Mouse (Mus musculus) cerebellum, postnatal 25 days (tissue): ENCODE results near the gene Kank4.
A peak's percentile ranks its signal among the peaks of the same experiment; 100 is the strongest.
"Not testable (repeated sequence)": the region's sequence is repeated elsewhere in the genome, so short reads cannot be mapped to it uniquely, and the experiment has no call there.

Experiments
- DNase-seq, 2 experiments: peaks; one replicate each; pipeline ENCODE4 v3.0.0; 2021; ENCODE audit warnings: mixed read lengths in 2 of 2

Gene Kank4

DNA sequence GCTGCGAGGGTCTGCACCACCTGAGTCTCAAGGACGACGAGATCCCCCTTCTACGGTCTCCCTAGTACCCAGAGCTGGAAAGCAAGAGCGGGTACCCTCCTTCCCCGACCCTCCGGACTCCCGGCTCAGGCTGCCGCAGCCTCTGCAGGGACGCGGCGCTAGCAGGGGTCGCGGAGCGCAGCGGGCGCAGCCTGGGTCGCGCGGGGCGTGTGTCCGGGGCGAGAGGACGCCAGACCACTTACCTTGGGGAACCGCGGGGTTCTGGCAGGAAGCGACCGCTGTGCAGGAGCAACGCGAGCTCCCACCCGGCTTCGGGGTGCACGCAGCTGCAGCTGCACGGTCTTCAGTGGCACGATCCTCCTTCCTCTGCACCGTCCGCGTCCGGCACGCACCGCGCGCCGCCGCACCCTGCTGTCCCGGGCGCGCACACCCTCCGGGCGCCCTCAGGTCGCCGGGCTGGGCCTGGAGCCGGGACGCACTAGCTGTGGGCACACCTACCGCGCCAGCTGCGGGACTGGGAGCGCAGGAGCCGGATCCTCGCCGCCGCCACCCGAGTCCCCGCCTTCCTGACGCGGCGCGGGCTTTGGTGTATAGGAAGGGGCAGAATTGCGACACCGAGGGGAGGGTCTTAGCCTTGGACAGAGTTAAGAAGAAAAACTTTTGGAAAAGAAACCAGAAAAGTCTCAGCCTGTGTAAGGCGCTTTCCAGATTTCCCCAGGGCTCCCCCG, at the start of gene Kank4:
Gene Kank4, minus strand, starts transcription at position 354 of the 728 bp plus-strand sequence.
- peak; percentile 16 to 22 for DNase-seq

DNA sequence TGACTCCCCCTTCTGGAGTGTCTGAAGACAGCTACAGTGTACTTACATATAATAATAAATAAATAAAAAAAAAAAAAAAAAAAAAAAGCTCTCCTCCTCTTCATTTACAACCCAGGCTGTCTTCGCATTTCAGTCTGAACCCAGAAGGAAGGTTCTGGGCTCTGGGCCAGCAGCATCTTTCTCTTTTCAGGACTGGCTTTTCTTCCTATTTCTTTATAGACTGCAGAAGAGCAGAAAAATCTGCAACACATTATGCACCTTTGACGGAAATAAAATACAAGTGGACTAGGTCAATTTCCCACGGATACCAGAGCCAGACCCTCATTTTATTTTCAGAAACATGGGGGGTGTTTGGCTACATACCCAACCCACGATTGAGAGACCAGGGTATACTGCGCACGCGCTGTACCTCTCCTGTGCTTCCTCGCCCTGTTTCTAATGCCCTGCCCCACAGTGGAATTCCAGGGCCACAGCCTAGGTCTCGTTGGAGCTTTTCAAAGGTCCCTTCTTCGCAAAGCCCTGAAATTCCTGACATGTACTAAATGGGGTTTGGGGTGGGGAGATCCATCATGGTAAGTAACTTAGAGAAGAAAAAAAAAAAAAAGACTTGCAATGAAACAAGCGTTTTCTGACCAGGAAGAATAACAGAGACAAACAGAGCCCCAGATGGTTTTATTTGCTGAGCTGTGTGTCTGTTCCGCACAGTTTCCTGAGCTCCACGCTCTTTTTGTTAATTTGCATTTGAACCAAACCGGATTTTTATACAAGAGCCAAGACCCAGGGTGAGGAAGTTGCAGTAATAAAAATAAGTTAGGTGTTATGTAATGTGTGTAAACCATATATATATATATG, 48.3 kb upstream of the Kank4 start:
- peak in 1 of 2 experiments; percentile 35 for DNase-seq

DNA sequence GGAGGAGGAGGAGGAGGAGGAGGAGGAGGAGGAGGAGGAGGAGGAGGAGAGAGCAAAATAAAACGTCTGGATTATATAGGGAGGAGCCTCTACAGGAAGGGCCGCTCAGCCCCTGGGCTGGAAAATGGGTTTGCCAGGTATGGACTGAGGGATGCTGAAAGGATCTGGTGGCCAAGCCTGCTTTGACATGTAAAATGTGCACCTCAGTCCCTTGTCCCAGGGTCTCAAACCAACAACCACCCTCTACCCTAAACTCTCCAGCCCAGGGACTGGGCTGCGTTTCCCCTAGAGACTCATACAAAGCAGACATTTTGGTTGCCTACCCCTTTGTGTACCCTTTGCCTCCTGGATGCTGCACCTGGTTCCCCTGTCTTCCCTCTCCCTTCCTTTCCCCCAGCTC, 47.2 kb upstream of the Kank4 start:
- DNase-seq, result no peak

DNA sequence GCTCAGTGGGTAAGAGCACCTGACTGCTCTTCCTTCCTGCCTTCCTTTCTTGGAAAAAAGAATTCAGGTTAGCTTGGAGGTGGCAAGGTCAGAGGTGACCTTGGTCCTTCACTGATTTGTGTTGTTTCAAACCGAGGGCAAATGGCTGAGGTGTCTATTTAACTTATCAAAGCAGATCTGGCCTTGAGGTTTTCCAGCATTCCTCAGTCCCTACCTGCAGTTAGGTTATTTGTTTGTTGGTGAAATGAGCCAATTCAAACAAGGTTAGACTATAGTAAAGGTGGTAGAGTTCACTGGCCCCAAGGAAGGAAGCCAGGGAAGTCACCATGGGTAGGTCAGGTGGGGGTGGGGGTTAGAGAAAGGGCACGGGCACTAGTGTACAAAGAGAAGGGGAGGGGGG, 46.8 kb upstream of the Kank4 start:
- DNase-seq, result no peak

DNA sequence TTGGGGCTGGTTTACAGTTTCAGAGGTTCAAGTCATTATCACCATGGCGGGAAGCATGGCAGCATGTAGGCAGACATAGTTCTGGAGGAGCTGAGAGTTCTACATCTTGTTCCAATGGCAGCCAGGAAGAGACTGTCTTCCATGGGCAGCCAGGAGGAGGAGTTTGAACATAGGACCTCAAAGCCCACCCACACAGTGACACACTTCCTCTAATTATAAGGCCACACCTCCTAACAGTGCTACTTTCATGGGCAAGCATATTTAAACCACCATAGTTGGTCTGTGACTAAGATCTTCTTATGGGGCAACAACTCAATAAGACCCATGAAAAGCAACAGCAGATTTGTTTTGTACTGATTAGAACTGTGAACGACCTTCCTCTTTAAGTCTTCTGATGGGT, 46.1 kb upstream of the Kank4 start:
- no peak for DNase-seq

DNA sequence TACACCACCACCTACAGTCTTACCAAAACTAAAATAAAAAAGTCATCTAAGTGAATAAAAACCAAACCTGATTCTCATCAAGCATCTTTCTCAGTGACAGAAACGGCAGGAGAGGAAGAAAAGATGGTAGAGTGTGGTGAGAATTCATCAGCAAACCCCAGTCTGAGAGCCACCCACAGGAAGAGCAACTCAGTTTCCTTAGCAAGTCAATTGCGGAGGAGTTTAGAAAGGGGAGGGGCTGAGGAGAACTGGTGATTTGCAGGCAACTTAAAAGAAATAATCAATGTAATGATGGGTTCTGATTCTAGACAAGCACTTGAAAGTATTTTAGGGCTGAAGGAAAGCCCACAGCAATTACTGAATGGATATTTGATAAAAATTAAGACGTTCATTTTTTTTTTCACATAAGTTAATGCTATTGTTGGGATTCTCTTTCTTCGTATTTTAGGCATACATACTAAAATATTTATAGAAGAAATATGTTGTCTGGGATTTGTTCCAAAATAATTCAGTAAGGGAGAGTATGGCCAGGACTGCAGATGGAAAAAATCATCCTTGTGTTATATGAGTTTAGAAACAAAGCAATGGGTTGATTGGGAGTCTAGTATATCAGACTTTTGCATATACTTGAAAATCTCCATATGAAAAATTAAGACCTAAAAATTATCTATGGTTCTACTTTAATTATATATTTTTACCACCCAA, 41.0 kb upstream of the Kank4 start:
- no peak for DNase-seq

DNA sequence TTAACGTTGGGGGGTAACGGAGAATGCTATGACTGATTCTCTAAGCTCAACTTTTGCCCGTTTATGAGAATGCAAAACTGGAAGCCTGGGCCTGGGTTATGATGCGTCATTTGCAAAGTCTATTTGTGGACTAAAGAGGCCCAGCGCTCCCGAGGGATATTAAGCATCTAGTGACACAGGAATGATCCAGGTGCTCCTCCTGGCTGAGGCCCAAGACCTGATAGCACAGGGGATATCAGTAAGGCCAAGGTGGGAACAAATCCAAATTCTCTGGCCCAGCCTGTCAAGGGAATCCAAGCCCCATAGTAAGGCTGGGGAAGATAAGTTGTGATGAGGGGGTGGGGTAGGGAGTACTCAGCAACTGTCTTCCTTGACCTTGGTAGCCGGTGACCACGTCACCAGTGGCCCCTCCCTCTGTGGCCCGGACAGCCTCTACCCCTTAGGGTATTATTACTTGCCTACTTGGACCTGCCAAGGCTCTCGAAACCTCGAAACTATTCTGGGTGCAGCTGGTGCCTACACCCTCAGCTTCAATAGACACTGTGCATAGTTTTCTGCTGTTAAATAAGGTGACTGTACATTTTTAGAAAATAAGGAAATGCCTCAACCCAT, 39.8 kb upstream of the Kank4 start:
- DNase-seq, result peak in 1 of 2 experiments; percentile 17

DNA sequence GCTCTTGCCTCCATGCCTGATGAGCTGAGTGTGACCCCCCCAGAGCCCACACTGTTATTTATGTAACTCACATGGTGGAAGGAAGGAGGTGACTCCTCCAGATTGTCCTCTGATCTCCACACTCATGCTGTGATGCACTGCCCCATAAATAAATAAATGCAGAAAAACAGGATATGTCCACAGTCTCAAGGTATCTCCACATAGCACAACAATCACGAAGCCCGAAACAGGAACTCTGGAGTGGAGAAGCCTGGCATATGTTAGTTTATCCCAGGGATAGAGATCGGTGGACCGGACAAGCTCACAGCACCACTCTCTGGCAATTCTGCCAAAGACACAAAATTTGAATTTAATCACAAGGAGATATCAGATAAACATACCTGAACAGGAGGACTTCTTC, 36.6 kb upstream of the Kank4 start:
- DNase-seq, result no peak

DNA sequence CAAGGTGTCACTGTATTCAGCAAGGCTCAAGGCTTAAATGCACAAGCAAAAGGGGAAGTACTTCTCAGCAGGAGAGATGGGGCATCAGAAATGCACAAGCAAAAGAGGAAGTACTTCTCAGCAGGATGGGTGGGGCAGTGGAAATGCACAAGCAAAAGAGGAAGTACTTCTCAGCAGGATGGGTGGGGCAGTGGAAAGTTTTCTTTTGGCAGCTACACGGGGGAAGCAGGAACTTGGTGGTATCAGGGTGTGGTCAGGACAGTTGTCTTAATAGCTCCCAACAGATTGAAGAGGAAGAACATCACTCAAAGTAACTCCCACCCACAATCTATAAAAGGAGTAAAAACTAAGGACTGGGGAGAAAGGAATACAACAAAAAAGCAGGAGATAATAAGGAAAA, 33.1 kb upstream of the Kank4 start:
- DNase-seq, result not testable (repeated sequence)

DNA sequence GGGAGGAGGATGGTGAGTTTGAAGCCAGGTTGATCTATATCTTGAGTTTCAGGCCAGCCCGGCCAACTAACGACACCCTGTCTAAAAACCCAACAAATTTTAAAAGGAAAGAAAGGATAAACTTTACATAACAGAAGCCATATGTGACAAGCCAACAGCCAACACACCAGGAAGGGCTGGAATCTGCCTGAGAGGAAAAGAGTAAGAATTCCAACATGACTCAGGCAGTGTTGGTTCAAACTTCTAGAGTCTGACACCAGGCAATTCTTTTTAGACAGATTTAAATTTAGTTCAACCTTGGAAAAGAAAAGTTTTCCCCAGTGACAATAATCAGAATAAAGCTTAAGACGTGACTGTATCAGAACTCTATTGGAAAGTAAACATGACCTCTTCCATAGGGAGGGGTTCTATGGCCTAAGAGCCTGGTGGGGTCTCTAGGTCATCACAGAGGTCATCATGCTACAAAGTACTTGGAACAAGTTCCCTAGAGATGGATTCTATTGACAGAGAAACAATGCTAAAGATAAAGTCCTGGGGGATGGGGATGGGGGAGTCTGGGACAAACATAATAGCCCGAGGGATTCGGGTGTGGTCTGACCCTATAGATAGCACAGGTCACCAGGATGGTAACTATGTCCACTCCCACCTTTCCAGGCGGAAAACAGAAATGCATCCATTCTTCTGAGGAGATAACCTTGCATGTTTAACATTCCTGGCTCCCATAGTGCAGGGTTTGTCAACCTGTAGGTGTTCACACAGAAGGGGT, 30.0 kb upstream of the Kank4 start:
- DNase-seq, result no peak

DNA sequence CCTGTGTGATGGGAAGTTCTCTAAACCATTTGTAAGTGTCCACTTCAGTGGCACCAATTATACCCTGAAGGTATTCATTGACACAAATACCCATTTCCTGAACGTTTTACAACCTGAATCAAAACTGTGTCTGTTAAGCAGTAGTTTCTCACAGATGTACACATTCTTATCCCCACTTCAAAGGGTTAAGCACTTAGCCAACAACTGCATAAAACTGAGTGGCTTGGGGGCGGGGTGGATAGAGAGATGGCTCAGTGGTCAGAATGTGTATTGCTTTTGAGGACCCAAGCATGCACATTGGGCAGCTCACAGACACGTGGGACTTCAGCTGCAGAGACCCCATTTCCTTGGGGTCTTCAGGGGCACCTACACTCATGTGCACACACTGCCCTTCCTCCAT, 29.1 kb upstream of the Kank4 start:
- no peak for DNase-seq

DNA sequence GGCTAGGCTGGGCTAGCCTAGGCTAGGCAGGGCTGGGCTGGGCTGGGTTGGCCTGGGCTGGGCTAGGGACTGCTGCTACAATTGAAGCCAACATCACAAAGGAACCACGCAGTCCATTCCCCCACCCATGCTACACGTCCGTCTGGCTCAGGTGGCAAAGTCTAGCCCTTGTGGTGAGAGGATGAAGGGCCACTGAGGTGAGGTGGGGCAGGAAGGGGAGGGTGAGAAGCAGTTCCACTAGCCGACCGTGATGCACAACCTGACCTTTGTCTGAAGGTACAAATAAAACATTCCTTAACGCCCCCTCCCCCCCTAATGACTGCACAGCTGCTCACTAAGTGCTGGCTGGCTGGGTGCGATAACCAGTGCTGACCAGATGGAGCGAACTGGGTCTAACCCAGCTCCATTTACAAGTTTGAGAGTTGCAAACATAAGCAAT, 28.4 kb upstream of the Kank4 start:
- no peak for DNase-seq

DNA sequence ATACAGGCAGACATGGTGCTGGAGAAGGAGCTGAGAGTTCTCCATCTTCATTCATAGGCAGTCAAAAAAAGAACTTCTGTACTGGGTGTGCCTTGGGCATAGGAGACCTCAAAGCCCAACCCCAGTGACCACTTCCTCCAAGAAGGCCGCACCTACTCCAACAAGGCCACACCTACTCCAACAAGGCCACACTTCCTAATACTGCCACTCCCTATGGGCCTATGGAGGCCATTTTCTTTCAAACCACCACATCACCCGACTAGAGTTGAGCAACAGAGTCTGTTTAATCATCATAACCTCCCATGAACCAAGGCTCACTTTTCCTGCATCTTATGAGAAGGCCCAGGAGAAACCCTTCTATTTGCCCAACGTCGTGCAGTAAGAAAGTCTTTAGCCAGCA, 27.9 kb upstream of the Kank4 start:
- DNase-seq, result no peak

DNA sequence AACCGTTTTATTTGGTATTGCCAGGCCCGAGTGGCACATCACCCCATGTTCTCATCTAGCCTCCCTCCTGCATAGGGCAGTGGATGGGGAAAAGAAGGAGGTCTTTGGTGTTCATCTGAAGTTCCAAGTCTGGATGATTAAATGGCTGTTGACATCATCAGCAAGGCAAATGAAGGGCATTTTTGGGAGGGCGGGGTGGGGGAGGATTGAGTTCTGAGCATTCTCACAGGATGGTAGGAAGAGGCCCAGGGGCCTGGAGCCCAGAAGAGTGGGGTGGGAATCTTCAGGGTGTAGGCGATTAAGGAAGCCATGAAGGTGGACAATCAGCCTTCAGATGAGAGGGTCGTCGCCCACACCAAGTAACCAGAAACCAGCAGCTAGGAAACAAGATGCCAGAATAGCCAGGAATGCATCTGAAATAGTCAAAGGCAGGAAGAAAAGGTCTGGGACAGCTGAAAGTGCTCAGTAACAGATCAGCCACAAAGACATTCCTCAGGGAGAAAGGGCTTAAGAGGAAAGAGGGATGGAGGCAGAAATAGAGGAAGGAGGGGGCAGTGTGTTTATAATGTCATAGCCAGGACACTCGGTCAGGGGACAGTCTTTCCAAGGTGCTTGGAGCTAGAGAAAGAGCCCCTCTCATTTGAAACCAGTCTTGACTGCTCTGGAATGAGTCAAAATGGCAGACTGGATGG, 26.7 kb upstream of the Kank4 start:
- DNase-seq, result no peak

DNA sequence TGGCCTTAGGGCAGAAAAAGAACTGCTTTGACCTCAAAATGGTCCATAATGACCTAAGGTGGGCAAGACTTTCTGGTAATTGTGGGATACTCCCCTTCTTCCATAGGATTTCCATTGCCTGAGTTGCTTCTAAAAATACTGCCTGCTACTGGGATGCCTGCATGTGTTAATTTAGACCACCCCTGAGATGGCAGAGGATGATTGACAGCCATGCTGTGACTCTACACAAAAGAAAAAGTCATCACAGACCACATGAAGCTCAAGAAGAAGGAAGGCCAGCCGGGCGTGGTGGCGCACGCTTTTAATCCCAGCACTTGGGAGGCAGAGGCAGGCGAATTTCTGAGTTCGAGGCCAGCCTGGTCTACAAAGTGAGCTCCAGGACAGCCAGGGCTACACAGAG, 23.9 kb upstream of the Kank4 start:
- DNase-seq, result not testable (repeated sequence)

DNA sequence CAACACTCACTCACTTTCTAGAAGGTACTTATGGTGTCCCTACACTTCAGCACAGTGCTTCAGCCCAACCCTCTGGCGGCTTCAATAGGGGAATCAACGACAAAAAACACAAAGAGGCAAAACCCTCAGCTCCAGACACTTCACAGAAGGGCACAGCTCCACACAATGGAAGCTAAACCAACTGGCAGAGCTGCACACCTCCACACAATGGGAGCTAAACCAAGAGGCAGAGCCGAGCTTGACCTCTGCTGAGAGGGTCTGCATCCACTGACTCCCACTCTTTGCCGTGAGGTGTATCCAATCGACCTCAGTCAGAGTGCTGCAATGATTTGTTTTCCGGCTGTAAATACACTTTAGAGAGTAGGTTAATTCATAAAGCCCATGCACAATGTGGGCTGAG, 23.2 kb upstream of the Kank4 start:
- no peak for DNase-seq

DNA sequence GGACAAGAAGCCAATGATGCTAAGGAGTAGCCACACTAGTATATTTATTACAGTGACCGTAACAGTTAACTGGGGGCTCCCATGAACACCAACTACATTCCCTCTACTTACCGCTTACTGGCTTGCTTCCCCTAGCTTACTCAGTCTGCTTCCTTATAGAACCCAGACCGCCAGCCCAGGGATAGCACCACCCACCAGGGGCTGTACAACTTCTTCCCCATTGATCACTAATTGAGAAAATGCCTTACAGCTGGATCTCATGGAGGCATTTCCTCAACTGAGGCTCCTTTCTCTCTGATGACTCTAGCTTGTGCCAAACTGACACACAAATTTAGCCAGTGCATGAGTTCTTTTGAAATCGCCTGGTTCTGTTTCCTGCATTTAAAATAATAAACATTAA, 21.6 kb upstream of the Kank4 start:
- DNase-seq, result no peak

DNA sequence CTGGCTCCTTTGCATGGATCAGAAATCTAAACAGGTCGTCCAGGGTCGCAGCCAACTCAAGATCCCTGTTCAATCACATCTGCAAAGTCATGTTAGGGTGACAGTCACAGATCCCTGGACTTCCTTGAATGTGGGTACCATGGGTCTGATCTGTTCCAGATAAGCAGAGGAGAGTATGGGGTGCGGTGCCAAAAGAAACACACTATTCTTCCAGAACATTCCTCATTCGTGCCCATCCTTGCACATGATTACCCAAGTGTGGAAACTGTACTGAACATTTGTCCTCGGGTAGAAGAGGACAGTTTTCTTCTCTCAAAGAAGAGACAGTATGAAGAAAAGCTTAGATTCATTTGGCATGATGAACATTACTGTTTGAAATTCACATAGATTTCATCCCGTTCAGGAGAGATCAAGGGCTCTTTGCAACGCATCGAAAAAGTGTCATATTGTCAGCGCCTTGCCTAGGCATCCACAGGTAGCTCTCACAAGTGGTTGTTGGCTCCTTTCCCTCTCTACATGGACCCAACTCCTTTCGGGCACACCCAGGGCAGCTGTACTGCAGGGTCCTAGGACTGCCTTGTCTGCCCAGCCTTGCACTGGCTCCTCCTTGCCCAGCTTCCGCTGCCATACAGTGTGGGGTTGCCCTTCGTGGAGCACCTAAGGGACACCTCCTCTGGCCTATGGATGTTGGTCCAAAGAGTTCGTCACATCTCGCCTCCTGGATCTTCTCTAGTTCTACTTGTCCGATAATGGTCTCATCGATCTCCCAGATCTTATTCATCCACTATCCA, 20.6 kb upstream of the Kank4 start:
- no peak for DNase-seq

DNA sequence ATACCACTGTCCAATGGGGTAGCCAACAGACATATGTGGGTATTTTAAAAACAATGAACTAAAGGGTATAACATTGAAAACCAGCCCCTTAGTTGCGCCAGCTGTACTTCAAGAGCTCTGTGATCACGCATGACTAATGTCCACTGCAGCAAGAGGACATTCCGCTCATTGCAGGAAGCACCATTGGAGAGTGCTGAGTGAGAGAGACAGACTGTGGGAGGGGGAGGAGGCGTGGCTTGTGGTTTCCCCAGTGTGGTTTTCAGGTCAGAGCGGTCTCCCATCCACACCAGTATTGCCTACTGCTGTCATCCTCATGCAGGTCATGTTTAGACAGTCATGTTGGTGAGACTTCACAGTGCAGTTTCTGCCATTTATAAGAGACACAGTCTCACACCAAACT, 19.2 kb upstream of the Kank4 start:
- no peak for DNase-seq

DNA sequence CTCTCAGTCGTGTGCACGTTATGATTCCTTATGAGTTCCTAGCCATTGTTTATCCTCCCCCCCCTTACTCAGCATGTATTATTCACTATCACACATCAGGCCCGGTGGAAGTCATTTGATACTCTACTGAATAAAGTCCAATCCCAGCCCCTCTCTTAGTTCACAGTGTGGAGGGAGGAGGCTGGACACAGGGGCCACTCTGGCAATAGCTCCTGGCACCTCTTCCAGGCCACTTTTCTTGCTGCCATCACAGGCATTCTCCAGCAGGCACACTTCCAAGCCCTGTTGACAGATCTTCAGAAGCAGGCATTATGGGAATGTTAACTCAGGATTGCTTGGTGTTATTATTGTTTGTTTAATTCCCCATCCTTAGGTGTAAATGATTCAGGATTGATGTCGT, 17.4 kb upstream of the Kank4 start:
- peak in 1 of 2 experiments; percentile 9 for DNase-seq

DNA sequence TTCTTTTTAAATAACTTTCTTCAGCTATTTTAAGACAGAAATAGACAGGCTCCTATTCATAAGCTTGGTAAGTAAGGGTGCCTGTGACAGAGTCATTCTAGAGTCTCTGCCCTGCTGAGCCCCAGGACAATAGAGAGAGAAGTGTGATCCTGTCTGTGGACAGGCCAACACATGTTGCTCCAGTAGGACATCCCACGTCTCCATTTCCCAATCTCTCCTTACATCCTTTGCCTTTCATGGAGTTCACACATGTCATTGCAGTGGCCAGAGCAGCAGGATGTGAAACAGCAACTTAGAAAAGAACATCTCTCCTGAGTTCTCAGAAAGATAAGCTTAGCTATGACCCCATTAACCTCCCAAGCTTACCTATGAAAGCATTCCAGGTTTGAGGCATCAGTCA, 14.4 kb upstream of the Kank4 start:
- no peak for DNase-seq
